Mouse (Mus musculus) forebrain, embryonic 11.5 days (tissue): ENCODE results near the gene Zfp213. TPM values are rescaled to one million over a fixed set of nuclear protein-coding genes. Genes with fewer than 3 reads are reported as not detected.
A peak's percentile ranks its signal among the peaks of the same experiment; 100 is the strongest.
"Not testable (repeated sequence)": the region's sequence is repeated elsewhere in the genome, so short reads cannot be mapped to it uniquely, and the experiment has no call there.

ENCODE experiments used
- ATAC-seq: fragments of 200-750 bp; cut with Nextera tagmentation; replicated peaks from 2 replicates; pipeline ENCODE4 v1.8.0; 2017; ENCODE audit warnings: moderate TSS enrichment; ENCODE audit not compliant: low FRiP score
- DNase-seq: peaks from one replicate; pipeline ENCODE4 v3.0.0-alpha.2; 2017; ENCODE audit warnings: low spot score
- H3K27ac ChIP-seq: fragments of 300-500 bp; sonication (generic); 2 replicates; pipeline ENCODE4 v1.5.1; 2014; ENCODE audit warnings: low read depth, low read length
- H3K27me3 ChIP-seq: fragments of 300-500 bp; sonication (generic); 2 replicates; pipeline ENCODE4 v1.6.1; 2014; ENCODE audit warnings: mild to moderate bottlenecking, low read length, mixed read lengths; ENCODE audit not compliant: control insufficient read depth, insufficient read depth
- H3K36me3 ChIP-seq: fragments of 300-500 bp; sonication (generic); 2 replicates; pipeline ENCODE4 v1.6.1; 2014; ENCODE audit warnings: mild to moderate bottlenecking, low read length, moderate library complexity, mixed read lengths; ENCODE audit not compliant: control insufficient read depth, insufficient read depth
- H3K4me1 ChIP-seq: fragments of 300-500 bp; sonication (generic); replicated peaks from 2 replicates; pipeline ENCODE4 v1.6.1; 2014; ENCODE audit warnings: low read length, mixed read lengths; ENCODE audit not compliant: control insufficient read depth, insufficient read depth
- H3K4me2 ChIP-seq: fragments of 300-500 bp; sonication (generic); 2 replicates; pipeline ENCODE4 v1.6.1; 2014; ENCODE audit warnings: low read depth, mild to moderate bottlenecking, low read length, moderate library complexity, mixed read lengths; ENCODE audit not compliant: severe bottlenecking
- H3K4me3 ChIP-seq: fragments of 300-500 bp; sonication (generic); 2 replicates; pipeline ENCODE4 v1.5.1; 2014; ENCODE audit warnings: low read depth, low read length
- H3K9ac ChIP-seq: fragments of 300-500 bp; sonication (generic); 2 replicates; pipeline ENCODE4 v1.6.1; 2014; ENCODE audit warnings: low read length
- H3K9me3 ChIP-seq: fragments of 300-500 bp; sonication (generic); 2 replicates; pipeline ENCODE4 v1.6.1; 2016; ENCODE audit warnings: low read length, mixed read lengths; ENCODE audit not compliant: control insufficient read depth
- WGBS: fragments of 180-500 bp; shearing (Covaris S2); extraction: QIAGEN DNeasy Blood & Tissue Kit; methylation state at CpG from one replicate; pipeline ENCODE4 v1.1.7; 2014; 5-methylcytosine and 5-hydroxymethylcytosine counted together
- polyA plus RNA-seq: library from polyadenylated mRNA; unstranded; fragments of >200 nt; fragmentation: Nextera tagmentation; extraction: Ambion mirVana; gene quantifications from 2 replicates; pipeline ENCODE4 v1.2.1, GENCODE M21; 2014

The Zfp213 gene
- polyA plus RNA-seq, 1 experiment from 2014 or later: 29.9 TPM

DNA sequence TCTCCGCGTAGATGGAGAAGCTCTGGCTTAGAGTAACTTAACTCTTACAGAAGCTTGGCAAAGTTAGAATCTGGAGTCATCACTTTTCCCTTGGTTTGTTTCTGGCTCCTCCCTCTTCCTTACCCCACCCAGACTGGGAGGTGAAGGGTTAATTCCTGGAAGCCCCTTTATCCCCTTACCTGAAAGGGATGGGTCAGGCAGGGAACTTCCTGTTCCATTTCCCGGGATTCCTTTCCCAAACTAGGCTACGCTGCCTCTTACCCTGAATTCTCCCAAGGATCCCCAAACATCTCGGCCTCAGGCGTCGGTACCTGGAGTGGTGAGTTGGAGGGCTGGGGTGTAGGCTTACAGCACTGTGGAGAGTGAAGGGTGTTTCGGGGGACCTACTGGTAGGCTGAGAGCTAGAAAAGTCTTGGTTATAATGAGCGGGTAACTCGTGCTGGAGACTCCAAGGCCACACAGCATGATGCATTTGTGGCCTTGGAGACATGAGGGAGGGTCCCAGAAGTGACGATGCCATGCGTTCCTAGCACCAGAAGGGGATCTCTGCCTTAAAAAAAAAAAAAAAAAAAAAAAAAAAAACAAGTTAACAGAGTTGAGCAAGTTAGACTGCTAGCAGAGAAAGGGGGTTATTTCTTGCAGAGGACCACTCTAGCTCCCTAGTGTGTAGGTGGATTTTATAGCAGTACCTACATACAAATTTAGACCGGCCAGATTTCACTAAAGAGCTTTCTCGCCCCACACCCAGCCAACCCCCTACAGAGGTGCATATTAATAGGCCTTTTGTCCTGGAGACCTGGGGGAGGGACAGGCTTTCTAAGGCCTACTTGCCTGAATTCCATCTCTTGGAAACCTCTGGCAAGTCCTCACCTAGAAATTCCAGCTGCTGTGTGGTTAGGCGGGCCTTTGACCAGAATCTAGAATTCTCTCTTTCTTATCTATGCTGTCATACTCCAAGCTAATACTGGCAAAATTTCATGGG, 36.9 kb upstream of the Zfp213 start, which contains the start of gene Zscan10:
Zscan10 (plus strand) TSS at position 216 of the 982 bp plus-strand sequence.
- DNase-seq (no peak), ATAC-seq (no peak)
- Histone ChIP-seq H3K4me2 (no peak within 1 kb of the TSS; the same call in 1 of the 2 replicates), H3K27ac (no peak within 1 kb of the TSS), H3K4me1 (peaks cover 2% of the 10 kb centered on the region; the same call in 1 of the 2 replicates), H3K4me3 (no peak within 1 kb of the TSS), H3K9me3 (no peaks in the 10 kb centered on the region), H3K9ac (no peak within 1 kb of the TSS), H3K27me3 (no peaks in the 10 kb centered on the region), H3K36me3 (no peaks in the 10 kb centered on the region)
- WGBS: 21% methylated on average over 15 of the region's 15 CpGs

DNA sequence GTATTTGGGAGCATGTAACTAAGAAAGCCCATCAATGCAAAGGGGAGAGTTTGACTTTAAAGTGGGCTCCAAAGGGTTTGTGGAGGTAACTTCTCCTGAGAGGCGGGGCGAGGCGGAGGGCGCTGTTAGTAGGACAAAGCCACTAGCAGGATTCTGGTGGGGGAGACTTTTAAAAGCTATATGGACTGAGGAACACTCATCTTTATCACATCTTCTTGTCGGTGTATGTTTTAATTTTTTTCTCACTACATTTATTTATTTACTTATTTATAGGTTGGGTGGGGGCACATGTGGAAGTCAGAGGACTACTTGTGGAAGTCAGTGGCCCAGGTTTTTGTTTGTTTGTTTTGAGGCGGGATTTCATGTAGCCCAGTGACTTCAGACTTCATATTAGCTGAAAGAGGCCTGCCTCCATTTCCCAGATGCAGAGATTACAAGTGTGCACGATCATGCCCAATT, 35.6 kb upstream of the Zfp213 start:
- H3K9ac ChIP-seq: peak overlapping the region; percentile 39
- peak overlapping the region; percentile 58; the same call in 1 of the 2 replicates for H3K27ac ChIP-seq
- no peak for ATAC-seq
- DNase-seq: no peak
- H3K36me3 ChIP-seq: no peaks in the 10 kb centered on the region
- peak overlapping the region; percentile 56 for H3K4me2 ChIP-seq
- peak overlapping the region; percentile 28 for H3K4me3 ChIP-seq
- H3K27me3 ChIP-seq: no peaks in the 10 kb centered on the region
- H3K9me3 ChIP-seq: no peaks in the 10 kb centered on the region
- peaks cover 2% of the 10 kb centered on the region; the same call in 1 of the 2 replicates for H3K4me1 ChIP-seq
- WGBS: 47% methylated on average over 7 of the region's 7 CpGs

DNA sequence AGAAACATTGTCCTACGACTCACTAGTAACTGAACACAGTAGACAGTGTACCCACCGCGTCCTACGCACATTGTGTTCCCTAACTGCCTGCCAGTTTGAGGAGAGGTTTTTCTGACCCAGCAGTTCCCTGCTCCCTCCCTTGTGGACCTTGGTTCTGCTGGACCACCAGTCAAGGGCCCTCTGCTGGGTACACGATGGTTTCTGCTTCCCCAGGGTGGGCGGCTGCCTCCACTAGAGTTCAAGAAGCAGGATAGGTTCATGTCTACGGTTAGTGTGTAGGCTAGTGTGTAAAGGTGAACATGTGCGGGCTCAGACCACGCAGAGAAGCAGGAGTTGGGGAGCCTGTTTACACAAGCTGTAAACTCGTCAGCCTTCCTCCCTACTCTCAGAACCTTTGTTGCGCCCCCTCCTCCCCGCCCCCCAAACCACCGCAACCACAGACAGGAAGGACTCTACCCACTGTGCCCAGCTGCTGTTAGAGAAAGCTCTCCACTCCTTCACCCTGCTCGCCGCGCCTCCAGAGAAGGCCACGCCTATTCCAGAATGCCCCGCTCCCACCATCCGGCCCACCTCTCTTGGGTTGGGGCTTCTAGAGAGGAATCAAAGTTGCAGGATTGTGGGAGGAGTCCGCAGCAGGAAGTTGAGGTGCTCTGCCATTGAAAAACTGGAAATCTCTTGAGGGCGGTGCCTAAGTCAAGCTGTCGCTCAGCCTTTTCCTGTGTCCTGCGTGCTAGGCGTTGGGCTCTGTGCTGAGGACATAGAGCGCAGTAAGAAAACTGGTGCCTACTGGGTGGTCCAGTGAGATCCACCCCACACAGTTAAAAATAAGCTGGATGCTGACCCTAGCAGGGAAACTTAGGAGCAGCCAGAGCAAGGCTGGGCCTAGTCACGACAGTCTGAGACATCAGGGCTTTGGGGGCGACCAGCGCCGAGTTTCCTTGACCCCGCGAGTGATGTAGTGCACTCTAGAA, 34.8 kb upstream of the Zfp213 start, which contains the start of gene Zfp13:
Zfp13 (minus strand) TSS at position 906 of the 971 bp plus-strand sequence.
- Histone ChIP-seq H3K4me2 (peak within 1 kb of the TSS; percentile 56), H3K36me3 (no peaks in the 10 kb centered on the region), H3K9ac (peak within 1 kb of the TSS; percentile 39), H3K9me3 (no peaks in the 10 kb centered on the region), H3K27ac (peak within 1 kb of the TSS; percentile 58; the same call in 1 of the 2 replicates), H3K4me3 (peak within 1 kb of the TSS; percentile 28), H3K4me1 (peaks cover 2% of the 10 kb centered on the region; the same call in 1 of the 2 replicates), H3K27me3 (no peaks in the 10 kb centered on the region)
- ATAC-seq: peak; percentile 92
- DNase-seq: peak; percentile 89
- WGBS: 10% methylated on average over 31 of the region's 31 CpGs

DNA sequence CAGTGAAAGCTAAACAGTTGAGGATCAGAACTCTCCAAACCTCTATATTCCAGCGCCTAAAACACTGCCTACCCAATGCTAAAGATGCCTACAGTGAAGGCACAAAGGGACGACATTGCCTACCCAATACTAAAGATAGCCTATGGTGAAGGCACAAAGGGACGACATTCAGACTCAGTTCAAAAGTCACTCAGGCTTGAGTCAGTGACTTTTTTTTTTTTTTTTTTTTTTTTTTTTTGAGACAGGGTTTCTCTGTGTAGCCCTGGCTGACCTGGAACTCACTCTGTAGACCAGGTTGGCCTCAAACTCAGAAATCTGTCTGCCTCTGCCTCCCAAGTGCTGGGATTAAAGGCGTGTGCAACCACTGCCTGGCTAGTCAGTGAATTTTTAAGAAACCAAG, 31.1 kb upstream of the Zfp213 start:
- not testable (repeated sequence) for H3K9ac ChIP-seq, H3K27ac ChIP-seq, H3K9me3 ChIP-seq, H3K36me3 ChIP-seq, H3K4me2 ChIP-seq, H3K27me3 ChIP-seq, ATAC-seq, H3K4me1 ChIP-seq, H3K4me3 ChIP-seq
- peak; percentile 10 for DNase-seq
- 83% methylated on average over 4 of the region's 4 CpGs for WGBS

DNA sequence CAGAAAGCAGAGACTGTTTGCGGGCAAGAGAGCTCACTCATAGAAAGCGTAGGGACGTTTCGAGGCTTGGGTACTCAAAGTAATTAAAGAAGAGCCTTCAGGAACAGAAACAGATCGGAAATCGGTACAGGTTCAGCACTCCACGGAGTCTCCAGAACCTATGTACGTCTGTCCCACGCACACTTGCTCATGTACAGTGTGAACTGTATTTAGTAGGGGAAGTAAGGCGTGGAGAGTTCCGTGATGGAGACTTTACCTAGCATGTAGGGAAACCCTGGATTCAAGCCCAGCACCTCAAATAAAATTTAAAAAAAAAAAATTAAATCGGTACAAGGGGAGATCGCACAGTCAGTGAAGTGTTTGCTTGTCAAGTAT, 28.9 kb upstream of the Zfp213 start:
- no peaks in the 10 kb centered on the region for H3K4me1 ChIP-seq
- no peak for DNase-seq
- 11% methylated on average over 13 of the region's 13 CpGs for WGBS
- H3K9ac ChIP-seq: peak overlapping the region; percentile 77
- no peaks in the 10 kb centered on the region for H3K9me3 ChIP-seq
- no peaks in the 10 kb centered on the region for H3K36me3 ChIP-seq
- no peaks in the 10 kb centered on the region for H3K27me3 ChIP-seq
- peak; percentile 60 for ATAC-seq
- peak overlapping the region; percentile 48 for H3K27ac ChIP-seq
- H3K4me2 ChIP-seq: peak overlapping the region; percentile 70
- peak overlapping the region; percentile 39 for H3K4me3 ChIP-seq

DNA sequence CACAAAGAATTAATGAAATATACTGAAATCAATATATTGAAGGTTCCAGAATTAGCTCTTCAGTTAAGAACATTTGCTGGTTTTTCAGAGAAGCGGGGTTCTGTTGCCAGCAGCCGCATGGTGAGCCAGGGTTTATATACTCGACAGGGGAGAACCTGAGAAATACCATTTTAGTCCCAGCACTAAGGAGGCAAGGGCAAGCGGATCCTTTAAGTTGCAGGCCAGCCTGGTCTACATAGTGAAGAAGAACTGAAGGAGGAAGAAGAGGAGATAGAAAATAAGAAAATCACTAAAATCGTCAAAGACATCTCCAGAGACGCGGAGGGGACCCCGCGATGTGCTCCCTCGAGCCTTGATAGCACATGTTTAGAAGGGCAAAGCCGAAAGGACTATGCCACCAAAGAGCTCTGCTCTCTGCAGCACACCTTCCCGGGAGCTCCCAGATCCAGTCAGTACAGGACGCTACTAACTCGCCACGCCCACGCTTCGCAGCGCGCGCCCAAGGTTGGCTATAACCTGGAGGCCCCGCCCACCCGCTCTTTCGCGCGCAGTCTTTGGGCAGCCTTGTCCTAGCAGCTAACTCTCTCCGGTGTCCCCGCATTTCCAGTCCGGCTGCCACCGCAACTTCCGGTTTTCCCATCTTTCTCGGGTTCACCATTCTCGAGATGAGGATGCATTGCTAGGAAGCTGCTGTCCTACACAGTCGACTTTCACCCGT, 28.3 kb upstream of the Zfp213 start:
- peak; percentile 99 for ATAC-seq
- Histone ChIP-seq H3K4me2 (peak overlapping the region; percentile 70), H3K4me3 (peak overlapping the region; percentile 39), H3K9me3 (no peaks in the 10 kb centered on the region), H3K9ac (peak overlapping the region; percentile 77), H3K36me3 (no peaks in the 10 kb centered on the region), H3K27me3 (no peaks in the 10 kb centered on the region), H3K27ac (peak overlapping the region; percentile 48), H3K4me1 (no peaks in the 10 kb centered on the region)
- WGBS: 7% methylated on average over 34 of the region's 34 CpGs
- DNase-seq: peak; percentile 99

DNA sequence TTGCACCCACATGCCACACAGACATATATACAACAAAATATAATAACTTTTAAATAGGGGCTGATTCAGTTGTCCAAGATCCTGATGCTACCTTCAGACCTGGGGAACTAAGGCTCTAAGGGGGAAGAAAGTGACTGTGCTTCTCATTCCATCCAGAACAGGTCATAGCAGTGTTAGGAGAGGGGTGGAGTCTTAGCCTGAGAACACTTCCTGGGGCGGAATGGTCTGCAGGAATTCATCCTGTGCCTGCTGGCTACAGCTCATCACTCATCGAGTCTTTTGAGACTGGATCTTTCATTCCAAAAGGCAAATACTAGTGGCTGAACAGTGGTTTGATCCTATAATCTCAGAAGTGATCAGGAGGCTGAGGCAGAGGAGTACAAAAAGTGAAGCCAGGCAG, 23.2 kb upstream of the Zfp213 start:
- ATAC-seq (no peak), DNase-seq (no peak)
- H3K4me3 ChIP-seq: no peak overlapping the region
- H3K27ac ChIP-seq: no peak overlapping the region
- WGBS: 69% methylated on average over 2 of the region's 2 CpGs
- H3K27me3 ChIP-seq: no peaks in the 10 kb centered on the region
- no peaks in the 10 kb centered on the region for H3K36me3 ChIP-seq
- no peak overlapping the region for H3K4me2 ChIP-seq
- peaks cover 13% of the 10 kb centered on the region; the same call in 1 of the 2 replicates for H3K4me1 ChIP-seq
- no peaks in the 10 kb centered on the region for H3K9me3 ChIP-seq
- no peak overlapping the region for H3K9ac ChIP-seq
